Mouse (Mus musculus): ENCODE results near the gene Selenon. TPM values are rescaled to one million over a fixed set of nuclear protein-coding genes. Genes with fewer than 3 reads are reported as not detected.
"Not testable (repeated sequence)": the region's sequence is repeated elsewhere in the genome, so short reads cannot be mapped to it uniquely, and the experiment has no call there.

Selenon gene
- total RNA-seq, 2 experiments from 2014 or later, result 6.3 to 25.4 TPM

DNA sequence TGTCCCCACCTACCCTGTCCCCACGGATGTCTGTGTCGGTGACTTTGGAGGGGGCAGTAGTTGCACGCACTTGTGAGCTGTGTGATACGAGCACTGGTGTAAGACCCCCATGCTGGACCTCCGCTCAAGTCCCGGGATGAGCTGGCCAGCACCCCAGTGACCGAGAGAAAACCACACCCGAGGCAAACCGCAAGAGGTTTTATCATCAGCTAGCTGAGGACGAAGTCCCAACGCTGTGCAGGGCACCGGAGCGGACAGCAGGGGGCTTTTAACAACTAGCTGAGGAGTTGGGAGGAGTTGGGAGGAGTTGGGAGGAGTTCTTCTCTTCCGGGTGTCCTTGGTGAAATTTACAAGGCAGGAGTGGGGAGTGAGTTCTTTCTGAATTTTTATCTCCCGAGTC lies 39.2 kb downstream of the Selenon start:
- peak; percentile 80 for ATAC-seq (ENCODE audit: poor library complexity, severe bottlenecking)

DNA sequence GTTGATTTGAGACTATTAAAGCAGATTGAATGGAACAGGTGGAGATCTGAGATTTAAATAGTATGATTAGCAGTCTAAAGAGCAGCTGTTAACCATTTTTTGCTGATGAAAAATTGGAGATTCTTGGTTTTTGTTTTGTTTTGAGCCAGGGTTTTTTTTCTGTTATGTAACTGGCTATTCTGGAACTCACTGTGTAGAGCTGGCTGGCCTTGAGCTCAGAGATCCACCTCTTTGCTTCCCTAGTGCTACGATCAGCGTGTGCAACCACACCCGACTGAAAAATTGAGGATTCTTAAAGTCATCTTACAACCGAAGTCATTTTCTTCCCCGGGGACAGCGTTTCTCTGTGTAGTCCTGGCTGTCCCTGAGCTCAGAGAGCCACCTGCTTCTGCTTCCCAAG lies 40.2 kb downstream of the Selenon start:
- ATAC-seq (ENCODE audit: poor library complexity, severe bottlenecking), result no peak

DNA sequence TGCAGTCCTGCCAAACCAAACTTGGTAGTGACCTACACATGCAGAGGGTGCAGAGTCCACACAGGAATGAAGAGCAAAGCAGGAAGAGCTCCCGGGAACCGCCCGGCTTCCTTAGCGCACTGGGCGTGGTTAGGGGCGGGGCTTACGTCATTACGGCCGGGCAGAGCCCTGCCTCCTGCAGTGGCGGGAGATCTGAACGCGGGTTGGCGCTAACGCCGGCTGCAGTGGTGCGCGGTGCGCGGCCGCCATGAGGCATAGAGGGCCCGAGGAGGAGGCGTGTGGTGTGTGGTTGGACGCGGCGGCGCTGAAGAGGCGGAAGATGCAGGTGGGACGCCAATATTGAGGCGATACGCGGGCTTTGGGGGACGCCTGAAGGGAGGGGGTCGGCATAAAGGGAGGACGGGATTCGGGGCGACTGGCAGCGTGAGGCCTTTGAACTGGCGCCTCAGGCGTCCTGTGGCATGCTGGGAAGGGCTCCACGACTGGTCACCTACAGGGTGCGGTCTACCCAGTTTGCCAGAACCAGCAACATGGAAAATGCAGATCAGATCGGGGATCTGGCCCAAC lies 41.0 kb downstream of the Selenon start, which contains the start of gene Aunip:
Aunip (plus strand) TSS at position 155 of the 567 bp plus-strand sequence.
- peak; percentile 94 for ATAC-seq (ENCODE audit: poor library complexity, severe bottlenecking)

DNA sequence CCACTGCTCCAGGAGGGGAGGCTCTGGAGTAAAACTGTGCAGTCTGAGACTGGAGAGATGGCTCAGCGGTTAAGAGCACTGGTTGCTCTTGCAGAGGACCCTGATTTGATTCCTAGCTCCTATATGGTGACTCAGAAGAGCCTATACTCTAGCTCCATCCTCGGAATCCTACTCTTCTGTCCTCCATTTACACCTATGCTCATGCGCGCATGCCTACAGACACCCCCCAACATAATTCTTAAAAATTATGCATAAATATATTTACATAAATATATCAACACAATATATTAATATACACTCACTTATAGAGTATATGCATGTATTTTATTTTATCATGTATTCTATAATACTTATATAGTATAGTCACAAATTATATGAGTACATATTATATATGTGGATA lies 41.6 kb downstream of the Selenon start:
- ATAC-seq (ENCODE audit: poor library complexity, severe bottlenecking), result no peak

DNA sequence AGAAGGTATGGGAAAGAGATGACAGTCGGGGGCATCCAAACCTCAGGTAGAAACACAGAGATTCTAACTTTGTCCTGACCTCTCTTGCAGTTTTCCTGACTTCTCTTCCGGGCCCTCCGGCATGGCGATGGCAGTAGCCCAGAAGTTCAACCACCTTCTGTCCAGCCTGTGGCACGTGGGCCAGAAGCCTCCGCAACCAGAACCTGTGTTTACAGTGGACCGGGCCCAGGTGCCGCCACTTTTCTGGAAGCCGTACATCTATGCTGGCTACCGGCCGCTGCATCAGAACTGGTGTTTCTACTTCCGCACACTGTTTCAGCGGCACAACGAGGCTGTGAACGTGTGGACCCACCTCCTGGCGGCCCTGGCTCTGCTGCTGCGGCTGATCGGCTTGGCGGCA lies 45.3 kb downstream of the Selenon start:
- ATAC-seq (ENCODE audit: poor library complexity, severe bottlenecking), result no peak

DNA sequence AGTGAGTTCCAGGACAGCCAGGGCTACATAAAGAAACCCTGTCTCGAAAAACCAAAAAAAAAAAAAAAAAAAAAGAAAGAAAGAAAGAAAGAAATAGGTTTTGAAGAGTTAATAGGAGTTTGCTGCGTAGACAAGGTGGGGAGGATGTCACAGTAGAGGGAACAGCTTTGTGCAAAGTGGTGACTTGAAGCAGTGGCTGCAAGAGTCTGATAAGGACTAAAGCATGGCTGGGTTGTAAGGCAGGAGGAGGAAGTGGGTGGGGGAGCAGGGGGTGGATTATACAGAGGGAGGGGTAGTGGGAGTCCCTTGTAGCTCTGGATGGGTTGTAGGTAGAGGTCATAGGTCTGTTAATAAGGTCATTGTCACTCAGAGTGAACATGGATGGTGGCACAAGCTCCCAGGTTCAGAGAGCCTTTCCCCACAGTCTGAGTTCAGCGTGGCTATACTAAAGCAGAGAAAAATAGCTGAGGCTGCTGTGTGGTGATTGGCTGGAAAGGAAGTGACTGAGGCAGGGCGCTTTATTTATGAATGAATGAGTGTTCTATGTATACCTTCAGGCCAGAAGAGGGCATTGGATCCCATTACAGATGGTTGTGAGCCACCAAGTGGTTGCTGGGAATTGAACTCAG lies 45.9 kb downstream of the Selenon start:
- ATAC-seq (ENCODE audit: poor library complexity, severe bottlenecking), result peak; percentile 52

DNA sequence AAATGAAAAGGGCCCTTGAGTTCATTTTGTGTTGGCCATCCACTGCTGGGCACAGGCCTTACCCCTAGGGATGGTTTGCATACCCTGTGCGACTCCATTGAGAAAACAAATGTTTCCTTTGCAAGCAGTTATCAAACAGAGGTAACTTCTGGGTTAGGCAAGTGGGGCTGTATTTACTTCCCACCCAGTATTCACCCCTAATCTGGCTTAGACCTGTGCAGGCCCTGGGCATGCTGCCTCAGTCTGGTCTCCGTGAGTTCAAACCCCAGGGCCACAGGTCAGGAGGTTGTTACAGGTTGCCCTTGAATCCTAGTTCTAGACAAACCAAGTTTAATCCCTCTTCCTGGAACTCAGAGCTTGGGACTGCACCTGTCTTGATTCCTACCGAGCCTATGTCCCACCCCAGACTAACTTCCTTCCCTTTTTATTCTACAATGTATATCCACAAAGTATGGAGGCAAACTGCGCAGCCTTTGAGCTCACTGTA lies 46.6 kb downstream of the Selenon start:
- ATAC-seq (ENCODE audit: poor library complexity, severe bottlenecking), result no peak

DNA sequence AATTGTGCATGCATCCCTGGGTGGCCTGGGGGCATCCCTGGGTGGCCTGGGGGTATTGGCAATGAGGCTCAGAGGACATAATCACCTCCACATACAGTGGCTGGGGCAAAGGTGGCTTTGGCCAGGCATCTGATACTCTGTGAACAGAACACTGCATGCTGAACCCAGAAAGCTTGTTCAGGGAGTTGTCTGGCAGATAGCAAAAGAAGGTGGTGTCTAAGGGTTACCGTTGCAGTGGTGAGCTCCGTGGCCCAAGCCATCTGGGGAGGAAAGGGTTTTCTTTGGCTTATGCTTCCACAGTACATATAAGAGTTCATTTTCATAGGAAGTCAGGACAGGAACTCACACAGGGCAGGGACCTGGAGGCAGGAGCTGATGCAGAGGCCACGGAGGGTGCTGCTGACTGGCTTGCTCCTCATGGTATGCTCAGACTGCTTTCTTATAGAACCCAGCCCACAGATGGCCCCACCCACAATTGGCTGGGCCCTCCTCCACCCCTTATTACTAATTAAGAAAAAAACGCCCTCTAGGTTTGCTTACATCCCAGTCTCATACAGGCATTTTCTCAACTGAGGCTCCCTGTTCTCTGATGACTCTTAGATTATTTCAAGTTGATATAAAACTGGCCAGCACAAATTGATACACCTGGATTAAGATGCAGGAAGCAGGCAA lies 48.1 kb downstream of the Selenon start:
- ATAC-seq (ENCODE audit: poor library complexity, severe bottlenecking), result no peak

DNA sequence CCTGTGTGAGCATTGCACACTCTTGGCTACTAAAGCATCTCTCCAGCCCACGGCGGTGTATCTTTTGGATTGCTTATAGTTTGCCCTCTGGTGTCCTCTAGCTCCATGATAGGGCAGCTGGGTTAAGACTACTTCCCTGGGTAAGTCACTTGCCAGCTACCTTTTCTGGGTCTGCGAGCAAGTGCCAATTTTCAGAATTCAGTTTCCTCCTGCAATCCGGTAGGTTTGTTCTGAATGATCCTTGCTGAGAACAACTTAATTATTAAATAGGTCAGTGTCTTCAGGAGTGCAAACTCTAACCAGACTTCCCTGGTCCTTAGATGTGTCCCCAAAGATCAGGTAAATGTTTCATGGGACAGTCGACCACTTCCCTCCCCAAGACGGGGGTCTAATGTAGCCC lies 50.9 kb downstream of the Selenon start:
- ATAC-seq (ENCODE audit: poor library complexity, severe bottlenecking), result no peak

DNA sequence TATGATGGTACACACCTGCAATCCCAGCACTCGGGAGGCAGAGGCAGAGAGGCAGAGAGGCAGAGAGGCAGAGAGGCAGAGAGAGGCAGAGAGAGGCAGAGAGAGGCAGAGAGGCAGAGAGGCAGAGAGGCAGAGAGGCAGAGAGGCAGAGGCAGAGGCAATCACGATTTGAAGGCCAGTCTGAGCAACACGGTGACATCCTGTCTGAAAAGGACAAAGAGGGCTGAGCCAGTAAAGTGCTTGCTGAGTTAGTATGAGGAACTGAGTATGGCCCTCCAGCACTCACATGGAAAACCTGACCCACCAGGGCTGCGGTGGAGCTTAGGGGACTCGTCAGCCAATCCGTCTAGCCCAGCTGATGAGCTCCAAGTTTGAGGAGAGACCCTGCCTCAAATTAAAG lies 53.0 kb downstream of the Selenon start:
- ATAC-seq (ENCODE audit: poor library complexity, severe bottlenecking), result not testable (repeated sequence)

DNA sequence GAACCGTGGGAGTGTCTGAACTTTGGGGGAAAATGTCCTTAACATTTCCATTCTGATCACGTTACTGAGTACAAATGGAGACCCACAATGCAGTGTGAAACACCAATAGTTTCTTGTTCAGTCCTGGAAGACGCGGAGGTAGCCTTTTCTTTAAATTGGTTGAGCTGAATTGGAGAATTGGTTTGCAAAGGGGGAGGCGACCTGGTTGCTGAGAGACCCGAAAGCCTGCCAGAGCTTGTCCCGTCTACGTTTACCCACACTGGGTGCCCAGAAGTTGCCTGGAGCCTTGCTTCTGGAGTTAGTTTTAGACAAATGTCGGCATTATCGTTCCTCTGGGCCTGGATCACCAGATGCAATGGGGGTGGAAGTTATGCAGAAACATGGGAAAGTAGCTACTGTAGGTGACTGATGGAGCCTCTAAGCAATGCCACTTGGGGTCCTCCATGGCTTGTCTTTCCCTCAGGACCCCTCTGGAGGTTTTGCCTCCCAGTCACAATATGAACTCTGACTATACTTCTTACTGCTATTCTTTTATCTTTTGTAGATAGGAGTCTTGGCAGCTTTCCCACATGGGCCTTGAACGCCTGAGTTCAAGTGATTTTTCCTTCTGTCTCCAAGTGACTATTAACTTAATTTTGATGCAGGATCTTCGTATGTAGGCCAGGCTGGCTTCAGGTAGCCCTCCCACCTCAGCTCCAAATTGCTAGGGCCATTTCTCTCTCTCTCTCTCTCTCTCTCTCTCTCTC lies 53.8 kb downstream of the Selenon start:
- no peak for ATAC-seq (ENCODE audit: poor library complexity, severe bottlenecking)

DNA sequence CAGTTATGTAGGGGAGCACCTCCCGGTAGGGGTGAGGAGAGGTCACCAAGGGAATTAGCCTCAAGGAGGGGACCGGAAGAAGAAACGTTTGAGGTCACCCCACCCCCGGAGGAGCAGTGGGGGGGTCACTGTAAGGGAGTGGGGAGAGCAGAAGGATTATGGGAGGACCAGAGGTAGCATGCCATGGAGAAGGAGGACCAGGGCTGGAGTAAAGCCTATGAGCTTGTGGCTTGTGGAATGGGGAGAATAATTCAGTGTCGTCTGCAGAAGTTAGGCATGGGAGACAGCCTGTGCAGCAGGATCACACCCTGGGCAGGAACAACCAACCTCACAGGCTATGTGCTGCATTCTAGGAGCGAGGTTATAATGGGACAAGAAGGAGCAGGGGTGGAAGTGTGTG lies 54.7 kb downstream of the Selenon start:
- ATAC-seq (ENCODE audit: poor library complexity, severe bottlenecking), result no peak

DNA sequence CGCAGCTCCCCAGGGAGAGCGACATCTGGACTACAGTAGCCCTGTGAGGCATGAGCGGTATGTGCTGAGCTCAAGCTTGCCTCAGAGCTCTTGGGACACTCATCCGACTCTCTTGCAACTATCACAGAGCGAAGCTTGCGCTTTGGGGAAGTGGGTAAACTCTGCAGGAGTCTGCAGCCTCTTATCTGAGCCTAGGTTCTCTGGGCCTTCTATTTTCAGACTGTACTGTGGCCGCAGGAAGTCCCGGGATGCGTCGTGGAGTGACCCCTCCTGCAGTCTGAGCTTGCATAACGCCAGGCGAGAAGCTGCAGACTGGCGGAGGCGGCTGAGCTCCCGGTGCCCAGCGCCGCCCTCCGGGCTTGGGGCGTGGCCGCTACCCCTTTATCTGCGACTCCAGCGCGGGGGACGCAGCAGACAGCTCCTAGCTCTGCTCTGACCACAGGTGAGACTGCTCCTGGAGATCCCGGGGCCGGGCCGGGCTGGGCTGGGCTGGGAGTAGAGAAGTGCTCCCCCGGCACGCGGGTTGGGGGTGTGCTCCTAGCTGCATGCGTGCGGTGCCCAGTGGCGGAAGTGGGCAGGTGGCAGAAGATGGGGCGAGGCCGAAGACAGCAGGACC lies 55.3 kb downstream of the Selenon start, which contains the start of gene Paqr7:
Paqr7 (plus strand) TSS at position 103 of the 616 bp plus-strand sequence.
- ATAC-seq (ENCODE audit: poor library complexity, severe bottlenecking), result peak; percentile 76

DNA sequence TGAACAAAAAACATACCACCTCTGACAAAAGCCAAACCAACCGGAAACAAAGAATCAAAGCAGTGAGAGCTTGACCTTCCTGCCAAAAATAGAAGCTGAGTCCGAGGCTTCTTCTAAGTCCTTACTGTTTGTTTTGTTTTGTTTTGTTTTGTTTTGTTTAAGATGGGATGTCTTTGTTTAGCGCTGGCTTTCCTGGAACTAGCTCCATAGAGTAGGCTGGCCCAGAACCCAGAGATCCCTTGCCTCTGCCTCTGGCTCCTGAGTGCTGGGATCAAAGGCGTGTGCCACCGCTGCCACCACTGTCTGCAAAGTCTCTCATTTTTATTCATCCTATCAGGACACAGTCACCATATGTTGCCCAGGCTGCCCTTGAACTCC lies 56.4 kb downstream of the Selenon start:
- no peak for ATAC-seq (ENCODE audit: poor library complexity, severe bottlenecking)

DNA sequence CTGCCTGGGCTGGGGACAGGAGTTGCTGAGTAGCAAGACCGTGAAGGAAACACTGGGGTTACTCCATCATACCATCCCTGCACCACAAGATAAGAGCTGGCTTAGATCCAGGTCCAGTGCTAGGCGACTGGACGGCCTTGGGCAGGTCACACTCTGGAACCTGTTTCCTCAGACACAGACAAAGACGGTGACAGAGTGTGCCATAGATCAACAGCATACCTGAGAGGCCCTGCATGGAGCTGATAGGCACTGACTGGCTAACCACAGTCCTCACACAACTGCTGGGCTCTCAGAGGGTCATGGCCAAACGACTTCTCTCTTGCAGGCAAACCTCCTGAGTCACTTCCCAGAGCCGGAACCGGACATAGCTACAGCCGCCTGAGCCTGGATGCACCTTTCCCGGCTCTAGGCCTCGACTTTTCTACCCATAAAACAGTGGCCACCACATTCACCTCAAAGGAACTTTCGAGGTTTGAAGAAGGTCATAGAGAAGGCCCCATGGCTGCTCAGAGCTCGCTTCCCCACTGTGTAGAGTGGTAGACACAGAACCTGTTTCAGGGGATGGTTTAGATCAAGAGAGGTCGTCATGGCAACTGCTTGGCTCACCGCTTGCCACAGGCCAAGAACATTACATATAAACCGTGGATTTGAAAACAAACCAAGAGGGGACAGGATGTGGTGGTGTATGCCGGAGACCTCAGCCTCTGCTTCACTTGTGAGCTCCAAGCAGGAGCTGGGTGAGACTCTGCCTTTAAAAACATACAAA lies 57.0 kb downstream of the Selenon start:
- ATAC-seq (ENCODE audit: poor library complexity, severe bottlenecking), result peak; percentile 34

DNA sequence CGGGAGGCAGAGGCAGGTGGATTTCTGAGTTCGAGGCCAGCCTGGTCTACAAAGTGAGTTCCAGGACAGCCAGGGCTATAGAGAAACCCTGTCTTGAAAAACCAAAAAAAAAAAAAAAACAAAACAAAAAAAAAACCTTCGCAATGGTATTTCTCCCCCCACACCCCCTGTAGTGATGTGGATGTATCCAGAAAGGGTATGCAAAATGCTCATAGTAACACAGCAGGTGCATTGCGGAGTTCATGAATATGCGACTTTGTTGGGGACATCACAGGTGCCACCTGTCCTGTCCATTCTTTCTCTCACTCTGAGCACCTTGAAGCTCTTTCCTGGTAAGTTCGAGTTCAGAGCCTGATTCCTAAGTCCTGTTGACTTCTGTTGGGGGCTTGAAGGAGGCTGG lies 57.8 kb downstream of the Selenon start:
- not testable (repeated sequence) for ATAC-seq (ENCODE audit: poor library complexity, severe bottlenecking)

DNA sequence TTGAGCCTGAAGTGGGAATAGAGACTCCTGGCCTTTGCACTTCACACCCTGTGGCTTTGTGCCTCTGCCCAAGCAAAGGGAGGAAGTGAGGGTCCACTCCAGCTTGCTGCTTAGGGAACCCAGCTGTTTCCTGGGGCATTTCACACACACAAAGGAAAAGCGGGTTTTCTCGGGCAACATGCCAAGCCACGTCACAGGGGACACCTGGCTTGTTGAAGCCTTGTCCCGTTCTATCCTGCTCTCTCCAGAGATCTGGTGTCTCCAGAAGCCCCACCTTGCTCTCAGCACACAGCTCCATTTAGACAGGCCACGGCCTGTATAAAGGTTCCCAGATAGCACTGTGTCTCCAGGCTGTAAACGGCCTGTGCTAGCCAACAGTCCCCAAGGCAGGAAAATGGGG lies 60.2 kb downstream of the Selenon start:
- no peak for ATAC-seq (ENCODE audit: poor library complexity, severe bottlenecking)

DNA sequence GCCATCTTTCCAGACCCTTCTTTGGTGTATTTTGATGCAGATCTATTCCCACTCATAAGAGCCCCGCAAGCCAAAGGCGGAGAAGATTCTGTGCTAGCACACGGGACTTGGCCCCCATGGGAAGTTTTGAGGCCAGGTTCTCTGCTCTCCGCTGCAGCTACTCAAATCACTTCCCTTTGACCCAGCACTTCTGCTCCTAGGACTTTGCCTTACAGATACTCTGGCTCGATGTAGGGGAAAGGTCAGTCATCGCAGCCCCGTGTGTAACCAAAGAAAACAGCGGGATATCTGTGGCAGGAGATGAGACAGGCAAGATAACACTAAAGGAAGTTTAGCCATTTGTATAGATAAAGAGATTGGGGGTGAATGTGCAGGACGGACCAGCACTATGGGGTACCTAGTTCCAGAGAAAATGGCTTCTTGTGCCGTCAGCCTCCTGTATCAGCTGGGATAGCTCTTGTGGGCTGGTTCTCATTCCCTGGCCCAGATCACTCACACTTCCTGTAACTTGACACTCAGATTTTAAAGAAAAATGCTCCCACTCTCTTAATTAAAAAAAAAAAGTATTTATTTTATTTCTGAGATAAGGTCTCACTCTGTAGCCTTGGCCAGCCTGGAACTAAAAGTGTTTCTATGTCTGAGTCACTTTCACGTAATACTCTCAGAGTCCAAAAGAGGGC lies 61.8 kb downstream of the Selenon start:
- no peak for ATAC-seq (ENCODE audit: poor library complexity, severe bottlenecking)

DNA sequence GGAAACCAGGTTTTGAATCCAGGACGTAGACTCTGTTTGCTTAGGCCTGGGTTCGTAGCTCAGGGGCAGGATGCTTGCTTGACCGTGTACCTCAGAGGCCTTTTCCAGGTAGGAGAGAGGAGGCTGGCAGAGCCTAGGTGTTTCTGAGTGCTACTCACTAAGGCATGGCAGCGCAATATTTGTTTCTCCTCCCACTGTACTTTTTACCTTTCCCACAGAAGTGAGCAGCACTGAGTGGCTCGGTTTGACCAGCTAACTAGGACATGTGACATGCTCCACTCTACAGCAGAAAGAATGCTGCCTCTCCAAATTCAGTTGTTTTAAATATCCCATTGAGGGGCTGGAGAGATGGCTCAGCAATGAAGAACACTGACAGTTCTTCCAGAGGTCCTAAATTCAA lies 63.8 kb downstream of the Selenon start:
- ATAC-seq (ENCODE audit: poor library complexity, severe bottlenecking), result no peak
